Mouse (Mus musculus) forebrain, embryonic 15.5 days (tissue): ENCODE measurements at regions not wholly inside any gene's neighbourhood (a gene's known extent, or its start where the extent isn't known, plus 50 kb on each side); places are given as distances from the start of the nearest gene placed in this dataset.

Source experiments
- ATAC-seq: fragments of 200-750 bp; cut with Nextera tagmentation; replicated peaks from 2 replicates; pipeline ENCODE4 v1.8.0; 2017; ENCODE audit warnings: mild to moderate bottlenecking, moderate TSS enrichment, moderate library complexity
- H3K27ac ChIP-seq: fragments of 300-500 bp; sonication (generic); replicated peaks from 2 replicates; pipeline ENCODE4 v1.5.1; 2015; ENCODE audit warnings: mild to moderate bottlenecking, inconsistent platforms
- H3K27me3 ChIP-seq: fragments of 300-500 bp; sonication (generic); 2 replicates; pipeline ENCODE4 v1.6.1; 2015; ENCODE audit warnings: inconsistent platforms
- H3K36me3 ChIP-seq: fragments of 300-500 bp; sonication (generic); 2 replicates; pipeline ENCODE4 v1.6.1; 2015; ENCODE audit warnings: mild to moderate bottlenecking, inconsistent platforms
- H3K4me1 ChIP-seq: fragments of 300-500 bp; sonication (generic); 2 replicates; pipeline ENCODE4 v1.6.1; 2015; ENCODE audit warnings: inconsistent platforms
- H3K4me2 ChIP-seq: fragments of 300-500 bp; sonication (generic); replicated peaks from 2 replicates; pipeline ENCODE4 v1.6.1; 2015; ENCODE audit warnings: mild to moderate bottlenecking, inconsistent platforms
- H3K4me3 ChIP-seq: fragments of 300-500 bp; sonication (generic); 2 replicates; pipeline ENCODE4 v1.5.1; 2015; ENCODE audit warnings: mild to moderate bottlenecking, inconsistent platforms
- H3K9ac ChIP-seq: fragments of 300-500 bp; sonication (generic); replicated peaks from 2 replicates; pipeline ENCODE4 v1.6.1; 2015; ENCODE audit warnings: mild to moderate bottlenecking, inconsistent platforms
- H3K9me3 ChIP-seq: fragments of 300-500 bp; sonication (generic); 2 replicates; pipeline ENCODE4 v1.6.1; 2016; ENCODE audit warnings: inconsistent platforms
- WGBS: fragments of 180-500 bp; shearing (Covaris S2); methylation state at CpG from one replicate; pipeline ENCODE4 v1.1.7; 2015; ENCODE audit warnings: mixed read lengths; 5-methylcytosine and 5-hydroxymethylcytosine counted together

DNA sequence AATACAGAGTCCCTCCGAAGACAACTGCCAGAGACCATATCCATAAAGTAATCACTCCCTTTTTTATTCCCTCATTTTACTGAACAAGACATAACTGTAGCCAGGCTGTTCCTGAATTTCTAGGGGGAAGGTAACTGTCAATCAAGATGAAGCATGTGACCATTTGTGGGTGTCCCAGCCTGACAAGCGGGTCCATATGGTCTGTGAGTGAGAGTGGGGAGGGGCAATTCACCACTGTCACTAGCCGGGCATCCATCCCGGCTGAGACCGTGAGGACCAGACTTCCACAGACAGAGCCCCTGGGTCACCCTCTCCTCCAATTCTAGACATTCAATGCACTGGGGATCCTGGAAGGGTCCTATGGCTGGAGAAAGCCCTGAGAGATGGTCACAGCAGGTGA lies 54.6 kb downstream of the Gm11733 start:
- no peaks in the 10 kb centered on the region for H3K9me3 ChIP-seq
- H3K4me3 ChIP-seq = no peak overlapping the region
- peaks cover 63% of the 10 kb centered on the region for H3K4me1 ChIP-seq
- 45% methylated on average over 5 of the region's 5 CpGs for WGBS
- no peaks in the 10 kb centered on the region for H3K36me3 ChIP-seq
- no peaks in the 10 kb centered on the region for H3K27me3 ChIP-seq
- no peak overlapping the region for H3K9ac ChIP-seq
- ATAC-seq = peak; percentile 49; the same call in 1 of the 2 replicates
- peak overlapping the region; percentile 50 for H3K27ac ChIP-seq
- H3K4me2 ChIP-seq = no peak overlapping the region

DNA sequence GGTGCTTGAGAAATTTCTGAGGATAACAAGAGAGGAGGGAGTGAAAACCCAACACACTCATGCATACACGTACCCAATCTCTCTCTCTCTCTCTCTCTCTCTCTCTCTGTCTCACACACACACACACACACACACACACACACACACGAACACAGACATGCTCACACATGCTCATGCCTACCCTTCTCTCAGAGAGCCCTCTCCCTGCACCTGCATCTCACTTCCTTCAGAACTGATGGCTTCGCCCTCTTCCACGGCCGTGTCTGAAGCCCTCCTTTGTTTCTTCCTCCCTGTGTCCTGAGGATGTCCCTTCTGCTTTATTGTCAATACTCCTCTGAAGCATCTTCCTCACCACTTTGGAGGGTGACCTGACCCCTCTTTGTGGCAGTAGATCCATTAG lies 56.4 kb downstream of the Gm11733 start:
- no peaks in the 10 kb centered on the region for H3K9me3 ChIP-seq
- H3K4me3 ChIP-seq = no peak overlapping the region
- H3K4me2 ChIP-seq = no peak overlapping the region
- H3K27ac ChIP-seq = peak overlapping the region; percentile 83
- H3K9ac ChIP-seq = no peak overlapping the region
- ATAC-seq = peak; percentile 17; the same call in 1 of the 2 replicates
- peaks cover 53% of the 10 kb centered on the region for H3K4me1 ChIP-seq
- H3K27me3 ChIP-seq = no peaks in the 10 kb centered on the region
- WGBS = 25% methylated on average over 5 of the region's 5 CpGs
- H3K36me3 ChIP-seq = no peaks in the 10 kb centered on the region

DNA sequence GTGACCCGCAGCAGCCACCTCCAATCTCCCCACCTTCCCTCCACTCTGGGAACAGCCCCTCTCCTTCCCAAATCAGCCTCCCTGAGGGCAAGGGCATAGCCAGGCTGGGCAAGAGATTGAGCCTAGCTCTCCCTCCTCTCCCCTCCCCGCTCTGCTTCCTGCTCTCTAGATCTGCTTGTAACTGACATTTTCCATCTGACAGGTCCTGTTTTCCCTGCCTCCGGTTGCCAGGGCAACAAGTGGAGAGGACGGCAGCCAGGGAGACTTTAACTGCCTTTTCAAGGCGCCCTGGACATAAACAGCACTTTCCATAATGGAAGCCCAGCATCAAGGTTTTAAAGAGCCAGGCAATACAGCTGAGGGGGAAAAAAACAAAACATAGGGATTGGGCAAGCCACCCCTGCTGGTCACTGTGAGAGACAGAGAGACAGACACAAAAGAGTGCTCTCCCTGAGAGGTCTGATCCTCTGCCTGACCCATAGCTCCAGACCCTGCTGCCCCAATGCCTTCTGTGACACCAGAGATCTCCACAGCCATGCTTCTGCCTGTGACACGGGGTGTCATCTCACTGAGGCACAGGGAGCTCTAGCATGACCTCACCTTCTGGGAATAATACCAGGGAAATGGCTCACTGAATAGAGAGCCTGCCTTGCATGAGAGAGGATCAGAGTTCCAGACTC lies 57.2 kb downstream of the Gm11733 start:
- Histone ChIP-seq H3K9me3 (no peaks in the 10 kb centered on the region), H3K9ac (no peak overlapping the region), H3K4me1 (peaks cover 47% of the 10 kb centered on the region), H3K27me3 (no peaks in the 10 kb centered on the region), H3K27ac (peak overlapping the region; percentile 83), H3K4me3 (no peak overlapping the region), H3K36me3 (no peaks in the 10 kb centered on the region), H3K4me2 (0 out of 2 replicates have a peak overlapping the region, but pooled peaks have one; percentile 16)
- ATAC-seq = peak; percentile 68
- 4% methylated on average over 6 of the region's 6 CpGs for WGBS

DNA sequence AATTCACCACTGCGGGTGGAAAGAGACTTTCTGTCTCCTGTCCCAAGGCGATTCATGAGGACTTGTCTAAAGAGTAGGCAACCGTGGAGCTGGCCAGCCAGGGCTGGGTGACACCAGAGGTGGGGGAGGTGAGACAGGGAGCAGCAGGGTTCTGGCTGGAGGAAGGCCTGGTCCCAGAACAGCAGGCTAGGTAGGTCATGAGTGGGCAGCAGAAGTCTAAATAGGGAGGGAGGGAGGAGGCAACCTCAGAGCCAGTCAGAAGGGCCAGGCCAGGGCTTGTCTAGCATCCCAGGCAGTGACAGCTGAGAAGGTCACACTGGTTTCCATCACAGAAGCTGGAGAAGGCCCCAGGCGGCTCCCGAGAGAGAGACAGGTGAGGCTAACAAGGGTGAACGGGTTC lies 59.0 kb downstream of the Gm11733 start:
- Histone ChIP-seq H3K9ac (no peak overlapping the region), H3K4me1 (peaks cover 37% of the 10 kb centered on the region), H3K4me3 (no peak overlapping the region), H3K27me3 (no peaks in the 10 kb centered on the region), H3K9me3 (no peaks in the 10 kb centered on the region), H3K4me2 (no peak overlapping the region), H3K27ac (no peak overlapping the region), H3K36me3 (no peaks in the 10 kb centered on the region)
- no peak for ATAC-seq
- 37% methylated on average over 6 of the region's 6 CpGs for WGBS

DNA sequence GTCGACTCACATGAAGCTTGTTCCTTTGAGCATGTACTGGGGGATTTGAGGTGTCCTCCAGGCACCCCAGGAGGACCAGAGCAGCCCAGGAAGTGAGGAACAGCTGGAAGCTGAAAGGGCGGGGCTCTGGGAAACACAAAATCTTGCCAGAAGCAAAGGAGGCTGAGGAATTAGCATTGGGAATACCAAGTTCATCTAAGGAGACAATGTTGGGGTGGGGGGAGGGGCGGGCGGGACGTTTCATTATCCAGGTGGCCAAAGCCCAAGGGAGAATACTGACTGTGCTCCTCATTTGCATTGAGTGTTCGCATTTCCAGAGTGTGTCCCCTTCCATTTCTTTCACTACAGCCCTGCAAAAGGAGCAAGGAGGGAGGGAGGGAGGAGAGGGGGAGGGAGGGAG lies 60.3 kb downstream of the Gm11733 start:
- Histone ChIP-seq H3K4me2 (no peak overlapping the region), H3K9me3 (no peaks in the 10 kb centered on the region), H3K36me3 (no peaks in the 10 kb centered on the region), H3K27ac (no peak overlapping the region), H3K4me1 (peaks cover 27% of the 10 kb centered on the region), H3K9ac (no peak overlapping the region), H3K27me3 (no peaks in the 10 kb centered on the region), H3K4me3 (no peak overlapping the region)
- ATAC-seq = no peak
- 42% methylated on average over 6 of the region's 6 CpGs for WGBS

DNA sequence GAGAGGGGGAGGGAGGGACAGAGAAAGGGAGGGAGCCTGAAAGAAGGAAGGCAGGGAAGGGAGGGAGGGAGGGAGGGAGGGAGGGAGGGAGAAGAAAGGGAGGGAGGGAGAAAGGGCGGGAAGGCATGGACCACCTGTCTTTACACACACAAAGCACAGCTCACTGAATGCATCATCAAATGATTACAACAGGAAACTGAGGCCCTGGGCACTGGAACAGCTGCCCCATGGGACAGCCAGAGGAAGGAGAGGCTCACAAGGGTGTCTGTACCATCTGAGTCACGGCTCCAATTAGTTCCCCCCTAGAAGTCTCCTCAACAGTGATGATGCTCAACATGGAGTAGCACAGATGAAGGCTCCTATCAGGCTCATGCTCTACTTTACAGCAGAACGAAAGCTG lies 60.8 kb downstream of the Gm11733 start:
- Histone ChIP-seq H3K9ac (no peak overlapping the region), H3K27ac (no peak overlapping the region), H3K36me3 (no peaks in the 10 kb centered on the region), H3K27me3 (no peaks in the 10 kb centered on the region), H3K4me1 (peaks cover 24% of the 10 kb centered on the region), H3K9me3 (no peaks in the 10 kb centered on the region), H3K4me3 (no peak overlapping the region), H3K4me2 (no peak overlapping the region)
- ATAC-seq = no peak
- WGBS = 55% methylated on average over 3 of the region's 3 CpGs

DNA sequence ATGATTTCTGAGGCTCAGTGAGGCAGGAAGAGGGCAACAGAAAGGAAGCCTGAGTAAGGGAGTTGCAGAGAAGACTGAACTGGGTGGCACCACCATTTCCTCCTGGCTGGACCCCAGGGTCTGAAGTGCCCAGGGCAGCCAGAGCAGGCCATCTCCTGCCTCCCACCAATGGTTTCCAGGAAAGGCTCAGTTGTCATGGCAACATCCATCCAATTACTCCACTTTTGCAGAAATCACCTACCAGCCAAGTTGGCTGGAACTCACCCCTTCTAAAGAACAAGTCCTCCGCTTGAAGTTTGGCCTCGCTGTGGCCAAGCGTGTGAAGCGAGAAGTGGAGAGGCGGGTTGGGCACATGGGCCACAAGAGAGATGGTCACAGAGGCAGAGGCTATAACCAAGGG lies 67.8 kb downstream of the Gm11733 start:
- H3K4me3 ChIP-seq = no peak overlapping the region
- H3K27ac ChIP-seq = no peak overlapping the region
- ATAC-seq = no peak
- WGBS = 75% methylated on average over 5 of the region's 5 CpGs
- H3K36me3 ChIP-seq = no peaks in the 10 kb centered on the region
- no peaks in the 10 kb centered on the region for H3K9me3 ChIP-seq
- no peak overlapping the region for H3K4me2 ChIP-seq
- peaks cover 13% of the 10 kb centered on the region; the same call in 1 of the 2 replicates for H3K4me1 ChIP-seq
- H3K9ac ChIP-seq = no peak overlapping the region
- no peaks in the 10 kb centered on the region for H3K27me3 ChIP-seq

DNA sequence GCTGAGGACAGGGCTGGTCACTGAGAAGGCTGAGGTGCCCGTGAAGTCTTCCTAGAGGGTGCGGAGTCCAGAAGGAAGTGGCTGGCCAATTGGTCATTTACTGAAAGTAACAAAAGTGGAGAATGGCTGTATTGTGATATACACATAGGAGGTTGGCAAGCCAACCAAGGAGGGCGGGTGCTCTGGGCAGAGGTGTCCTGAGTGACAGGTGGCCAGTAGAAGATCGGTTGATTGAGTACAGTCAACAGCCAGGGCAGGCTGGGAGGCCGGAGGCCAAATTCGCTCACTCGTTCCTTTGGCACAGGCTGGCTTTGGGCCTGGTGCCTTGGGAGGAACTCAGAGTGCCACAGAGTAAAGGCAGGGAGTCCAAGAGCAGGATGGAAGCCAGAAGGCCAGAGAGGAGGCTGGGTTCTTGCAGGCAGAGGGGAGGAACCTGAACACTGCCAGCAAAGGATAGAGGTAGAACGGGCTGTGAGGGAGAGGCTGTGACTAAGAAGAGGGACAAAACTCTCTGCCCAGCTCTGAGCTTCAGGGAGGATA lies 68.3 kb downstream of the Gm11733 start:
- WGBS = 88% methylated on average over 8 of the region's 8 CpGs
- Histone ChIP-seq H3K4me1 (peaks cover 13% of the 10 kb centered on the region; the same call in 1 of the 2 replicates), H3K27ac (no peak overlapping the region), H3K9me3 (no peaks in the 10 kb centered on the region), H3K9ac (no peak overlapping the region), H3K4me2 (no peak overlapping the region), H3K36me3 (no peaks in the 10 kb centered on the region), H3K4me3 (no peak overlapping the region), H3K27me3 (no peaks in the 10 kb centered on the region)
- ATAC-seq = no peak

DNA sequence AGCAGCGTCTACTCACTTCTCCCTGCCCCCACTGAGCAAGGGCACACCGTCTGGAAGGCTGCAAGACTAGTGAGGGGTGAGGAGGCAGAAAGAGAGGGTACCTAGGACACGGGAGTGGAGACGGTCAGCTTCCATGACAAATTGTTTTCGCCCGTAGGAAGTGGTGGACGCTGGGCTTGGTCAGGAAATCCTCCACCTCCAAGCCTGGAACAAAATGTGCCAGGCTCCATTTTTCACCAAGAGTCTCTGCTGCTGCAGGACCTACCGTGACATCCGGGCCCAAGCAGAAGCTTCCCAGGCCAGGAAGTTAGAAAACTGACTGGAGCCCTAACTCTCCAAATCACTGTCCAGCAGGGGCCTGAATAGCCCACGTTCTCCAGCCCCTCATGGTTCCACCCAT lies 69.9 kb downstream of the Gm11733 start:
- Histone ChIP-seq H3K4me3 (no peak overlapping the region), H3K9ac (no peak overlapping the region), H3K9me3 (no peaks in the 10 kb centered on the region), H3K4me1 (peaks cover 13% of the 10 kb centered on the region; the same call in 1 of the 2 replicates), H3K27me3 (no peaks in the 10 kb centered on the region), H3K36me3 (no peaks in the 10 kb centered on the region), H3K4me2 (no peak overlapping the region), H3K27ac (no peak overlapping the region)
- WGBS = 71% methylated on average over 10 of the region's 10 CpGs
- ATAC-seq = no peak

DNA sequence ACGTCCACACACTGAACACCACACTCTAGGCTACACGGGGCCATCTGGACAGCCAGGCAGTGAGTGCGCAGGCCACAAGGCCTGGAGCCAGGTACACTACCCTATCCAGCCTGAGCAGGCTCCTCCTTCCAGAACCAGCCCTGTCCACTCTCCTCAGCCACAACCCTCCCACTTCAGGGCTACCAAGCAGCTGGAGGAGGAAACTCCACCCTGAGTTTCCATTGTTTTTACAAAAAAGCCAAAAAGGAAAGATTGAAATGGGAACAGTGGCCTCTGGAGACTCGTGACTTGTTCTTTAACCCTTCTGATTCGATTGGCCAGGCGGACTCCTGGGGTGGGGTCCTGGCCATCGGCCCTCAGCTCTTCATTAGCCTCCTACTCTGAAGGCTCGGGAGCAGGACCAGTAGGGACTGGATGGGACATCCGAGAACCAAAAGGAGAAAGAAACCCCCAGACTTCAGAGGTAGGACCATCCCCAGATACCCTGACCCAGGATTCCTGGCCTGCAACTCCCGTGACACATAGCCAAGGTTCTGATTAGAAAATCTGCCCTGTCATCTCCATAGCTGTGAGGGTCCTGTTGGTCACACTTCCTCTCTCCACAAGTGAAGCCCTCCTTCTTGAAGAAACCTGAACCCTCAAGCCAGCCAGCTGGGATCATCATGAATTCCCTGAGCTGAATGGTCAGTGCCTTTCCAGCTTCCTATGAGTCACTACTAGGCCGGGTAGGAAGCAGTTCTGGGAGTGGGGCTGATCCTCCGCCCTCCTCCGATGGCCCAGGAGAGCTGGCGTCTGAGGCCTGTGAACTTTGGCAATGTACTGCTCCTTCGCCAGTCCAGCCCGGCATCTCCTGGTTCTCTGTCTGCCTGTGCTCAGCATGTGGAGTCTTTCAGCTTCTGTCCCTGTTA lies 73.6 kb downstream of the Gm11733 start:
- Histone ChIP-seq H3K27ac (no peak overlapping the region), H3K9ac (no peak overlapping the region), H3K4me1 (no peaks in the 10 kb centered on the region), H3K36me3 (no peaks in the 10 kb centered on the region), H3K9me3 (no peaks in the 10 kb centered on the region), H3K27me3 (no peaks in the 10 kb centered on the region), H3K4me2 (no peak overlapping the region), H3K4me3 (no peak overlapping the region)
- no peak for ATAC-seq
- 88% methylated on average over 16 of the region's 16 CpGs for WGBS

DNA sequence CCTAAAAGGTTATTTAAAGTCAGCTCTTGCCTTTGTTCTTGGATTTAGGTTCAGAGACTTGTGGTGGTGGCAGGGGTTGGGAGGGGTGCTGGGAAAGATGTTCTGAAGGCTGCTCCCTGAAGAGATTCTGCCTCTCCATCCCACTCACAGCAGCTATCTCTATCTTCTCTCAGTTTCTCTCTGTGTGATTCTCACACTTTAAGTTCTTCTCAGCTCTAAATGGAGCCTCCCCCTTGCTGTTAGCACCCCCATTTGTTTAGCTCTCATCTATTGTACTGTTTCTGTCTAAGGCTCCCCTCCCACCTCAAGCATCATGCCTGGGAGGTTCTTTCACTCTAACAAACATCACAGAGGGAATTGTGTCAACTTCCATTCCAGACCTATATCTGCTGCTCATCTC lies 75.7 kb downstream of the Gm11733 start:
- Histone ChIP-seq H3K9ac (no peak overlapping the region), H3K36me3 (no peaks in the 10 kb centered on the region), H3K4me2 (no peak overlapping the region), H3K4me3 (no peak overlapping the region), H3K27me3 (no peaks in the 10 kb centered on the region), H3K4me1 (no peaks in the 10 kb centered on the region), H3K9me3 (no peaks in the 10 kb centered on the region), H3K27ac (no peak overlapping the region)
- ATAC-seq = no peak

DNA sequence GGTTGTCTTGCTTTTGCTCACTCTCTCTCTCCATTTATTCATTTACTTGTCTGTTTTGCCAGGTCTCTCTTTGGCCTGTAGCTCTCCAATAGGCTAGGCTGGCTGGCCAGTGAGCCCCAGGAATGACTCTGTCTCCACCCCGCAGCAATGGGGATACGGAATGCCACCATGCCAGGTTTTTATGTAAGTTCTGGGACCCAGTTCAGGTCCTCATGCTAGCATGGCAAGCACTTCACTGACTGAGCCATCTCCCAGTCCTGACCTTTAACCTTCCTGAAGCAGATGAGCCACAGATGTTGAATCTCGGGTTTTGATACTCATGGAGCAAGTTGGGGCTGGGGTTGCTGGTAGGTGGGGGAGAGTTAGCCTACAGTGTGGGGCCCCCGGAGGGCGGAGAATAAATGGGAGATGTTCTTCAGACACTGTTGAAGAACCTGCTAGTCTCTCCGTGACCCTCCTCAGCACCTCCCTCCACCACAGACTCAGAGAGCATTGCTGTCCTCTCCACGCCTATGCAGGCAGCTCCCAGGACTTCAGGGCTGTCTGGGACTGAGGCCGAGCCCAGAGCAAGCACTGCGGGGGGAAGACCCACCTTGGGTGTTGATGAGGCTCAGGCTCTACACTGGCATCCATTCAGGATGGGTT lies 83.9 kb downstream of the Gm11733 start:
- H3K9ac ChIP-seq = no peak overlapping the region
- no peak overlapping the region for H3K27ac ChIP-seq
- H3K9me3 ChIP-seq = no peaks in the 10 kb centered on the region
- H3K27me3 ChIP-seq = no peaks in the 10 kb centered on the region
- 0 out of 2 replicates have a peak, but pooled peaks cover 7% of the 10 kb centered on the region for H3K4me1 ChIP-seq
- H3K36me3 ChIP-seq = no peaks in the 10 kb centered on the region
- H3K4me2 ChIP-seq = no peak overlapping the region
- ATAC-seq = no peak
- WGBS = 81% methylated on average over 9 of the region's 9 CpGs
- no peak overlapping the region for H3K4me3 ChIP-seq
